Mouse (Mus musculus) layer of hippocampus, postnatal 25 days (tissue): ENCODE measurements around the gene Itga2. TPM values are rescaled to one million over a fixed set of nuclear protein-coding genes. Genes with fewer than 3 reads are reported as not detected.

Experiments used
- DNase-seq, 2 experiments: peaks; one replicate each; pipeline ENCODE4 v3.0.0; 2022; ENCODE audit warnings: mixed read lengths in 2 of 2, low spot score in 1 of 2; ENCODE audit errors: extremely low spot score in 1 of 2
- total RNA-seq, 2 experiments: library from RNA; stranded (reverse); gene quantifications; 2 replicates each; pipeline ENCODE4 v1.2.3; 2021

Gene Itga2
- total RNA-seq, 2 experiments from 2014 or later, result 0.09 to 0.12 TPM

GRCm38 (mm10) chr13:114831367-114831833 is 100.5 kb downstream of the Itga2 start:
- DNase-seq, result no peak

- DNase-seq, result no peak
Measured at GRCm38 (mm10) chr13:114825377-114825855, 106.5 kb downstream of the Itga2 start.

- no peak for DNase-seq
Measured at GRCm38 (mm10) chr13:114822871-114823270, 109.0 kb downstream of the Itga2 start.

- no peak for DNase-seq
Measured at GRCm38 (mm10) chr13:114818513-114818912, 113.4 kb downstream of the Itga2 start.

GRCm38 (mm10) chr13:114817751-114818360 is 114.0 kb downstream of the Itga2 start, which contains the start of gene Mocs2:
Mocs2 (plus strand) TSS chr13:114818236.
- DNase-seq, result peak; percentile 79 to 91

GRCm38 (mm10) chr13:114809624-114810210 is 122.2 kb downstream of the Itga2 start:
- no peak for DNase-seq

GRCm38 (mm10) chr13:114802971-114803370 is 128.9 kb downstream of the Itga2 start:
- no peak for DNase-seq

- DNase-seq, result no peak
Measured at GRCm38 (mm10) chr13:114801857-114802256, 130.0 kb downstream of the Itga2 start.

GRCm38 (mm10) chr13:114793250-114794030 is 138.5 kb downstream of the Itga2 start:
- peak; percentile 43 to 83 for DNase-seq

GRCm38 (mm10) chr13:114791511-114791910 is 140.4 kb downstream of the Itga2 start:
- DNase-seq, result peak in 1 of 2 experiments; percentile 42

Other genes starting within 250 kb of the Itga2 start
- 10 to 100 TPM; 83.6 to 85.9 TPM for gene Mocs2, start 113.9 kb downstream of the Itga2 start, total RNA-seq
- 10 to 100 TPM; 21.0 to 22.7 TPM for gene Pelo, start 158.1 kb upstream of the Itga2 start, total RNA-seq
- 1 to 10 TPM in 1 of 2 experiments, under 1 TPM in 1; 0.84 to 2.6 TPM for gene Gm49395, start 169.8 kb upstream of the Itga2 start, total RNA-seq
- 1 to 10 TPM; 5.3 to 7.4 TPM for gene Itga1, start 169.9 kb upstream of the Itga2 start, total RNA-seq